Mouse (Mus musculus): ENCODE measurements around the gene Mapkapk3. TPM values are rescaled to one million over a fixed set of nuclear protein-coding genes. Genes with fewer than 3 reads are reported as not detected.

Gene Mapkapk3
- polyA plus RNA-seq, 1 experiment from 2014 or later, result 5.5 TPM

DNA sequence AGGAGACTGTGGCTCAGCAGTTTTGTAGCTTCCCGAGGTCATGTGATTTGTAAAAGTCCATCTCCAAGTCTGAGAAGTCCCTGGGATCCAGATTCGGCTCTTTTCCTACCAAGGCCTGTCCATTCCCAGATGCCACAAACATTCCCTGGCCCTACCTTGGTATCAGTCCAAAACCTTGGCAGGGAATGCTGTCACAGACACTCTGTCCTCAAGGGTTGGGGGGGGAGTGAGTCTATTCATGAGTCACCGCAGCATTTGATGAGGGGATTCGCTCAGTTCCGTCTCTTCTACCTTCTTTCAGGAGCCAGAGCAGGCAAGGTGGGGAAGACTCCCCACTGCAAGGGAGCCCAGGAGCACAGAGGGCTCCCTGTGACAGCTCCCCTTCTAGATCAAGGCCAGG, 14.0 kb downstream of the Mapkapk3 start:
- Histone ChIP-seq H3K36me3 (no peaks in the 10 kb centered on the region), H3K9me3 (no peaks in the 10 kb centered on the region), H3K4me2 (no peak overlapping the region), H3K4me3 (replicated peaks) (no peak overlapping the region), H3K4me1 (replicated peaks) (peaks cover 23% of the 10 kb centered on the region), H3K27me3 (no peaks in the 10 kb centered on the region), H3K27ac (no peak overlapping the region), H3K9ac (replicated peaks) (no peak overlapping the region)
- whole genome bisulfite sequencing, result 89% methylated on average over 5 of the region's 5 CpGs
- ATAC-seq (ENCODE audit: insufficient number of reproducible peaks, insufficient read depth, low FRiP score, low TSS enrichment, low read depth), result no peak

DNA sequence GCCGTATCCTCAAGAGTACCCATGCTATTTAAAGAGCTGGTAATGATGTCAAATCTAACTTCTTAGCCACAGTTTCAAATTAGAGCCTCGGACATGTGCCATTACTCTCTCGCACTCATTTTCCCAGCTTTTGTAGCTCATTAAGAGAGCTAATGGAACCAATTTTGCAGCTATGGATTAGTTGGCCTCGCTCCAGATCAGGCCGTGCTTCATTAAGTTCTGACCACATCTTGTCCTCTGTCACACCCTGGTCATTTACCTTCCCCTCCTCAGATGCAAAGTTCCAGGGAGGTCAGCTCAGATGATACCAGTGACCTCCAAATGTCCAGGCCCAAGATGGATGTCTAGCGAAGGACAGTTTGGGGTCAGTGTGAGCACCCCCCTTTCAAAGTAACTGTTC, 14.9 kb downstream of the Mapkapk3 start:
- WGBS, result 42% methylated on average over 6 of the region's 6 CpGs
- Histone ChIP-seq H3K27ac (no peak overlapping the region), H3K27me3 (no peaks in the 10 kb centered on the region), H3K9ac (replicated peaks) (no peak overlapping the region), H3K36me3 (no peaks in the 10 kb centered on the region), H3K4me3 (replicated peaks) (no peak overlapping the region), H3K4me1 (replicated peaks) (peaks cover 15% of the 10 kb centered on the region), H3K9me3 (no peaks in the 10 kb centered on the region), H3K4me2 (no peak overlapping the region)
- no peak for ATAC-seq (ENCODE audit: insufficient number of reproducible peaks, insufficient read depth, low FRiP score, low TSS enrichment, low read depth)

DNA sequence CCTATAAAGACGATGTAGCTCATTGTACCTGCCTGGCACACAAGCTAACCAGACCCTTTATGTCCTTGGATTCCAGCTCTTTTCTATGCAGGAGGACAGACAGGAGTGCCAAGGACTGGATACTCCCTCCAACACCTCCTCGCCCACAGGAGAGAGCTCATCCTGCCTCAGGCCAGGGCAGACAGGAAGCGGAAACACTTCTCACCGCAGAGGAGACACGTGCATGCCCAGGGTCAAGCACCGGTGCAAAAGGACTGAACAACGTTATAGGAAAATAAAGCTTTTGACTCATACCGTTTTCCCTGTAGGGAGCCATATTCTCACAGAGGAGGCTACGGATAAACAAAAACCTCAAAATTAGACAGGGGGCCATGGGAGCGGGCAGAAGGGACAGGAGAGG, 16.5 kb downstream of the Mapkapk3 start:
- Histone ChIP-seq H3K27ac (no peak overlapping the region), H3K36me3 (no peaks in the 10 kb centered on the region), H3K4me1 (replicated peaks) (peaks cover 5% of the 10 kb centered on the region; the same call in 1 of the 2 replicates), H3K4me3 (replicated peaks) (no peak overlapping the region), H3K4me2 (no peak overlapping the region), H3K9ac (replicated peaks) (no peak overlapping the region), H3K27me3 (no peaks in the 10 kb centered on the region), H3K9me3 (no peaks in the 10 kb centered on the region)
- ATAC-seq (ENCODE audit: insufficient number of reproducible peaks, insufficient read depth, low FRiP score, low TSS enrichment, low read depth), result no peak
- WGBS, result 74% methylated on average over 10 of the region's 10 CpGs

DNA sequence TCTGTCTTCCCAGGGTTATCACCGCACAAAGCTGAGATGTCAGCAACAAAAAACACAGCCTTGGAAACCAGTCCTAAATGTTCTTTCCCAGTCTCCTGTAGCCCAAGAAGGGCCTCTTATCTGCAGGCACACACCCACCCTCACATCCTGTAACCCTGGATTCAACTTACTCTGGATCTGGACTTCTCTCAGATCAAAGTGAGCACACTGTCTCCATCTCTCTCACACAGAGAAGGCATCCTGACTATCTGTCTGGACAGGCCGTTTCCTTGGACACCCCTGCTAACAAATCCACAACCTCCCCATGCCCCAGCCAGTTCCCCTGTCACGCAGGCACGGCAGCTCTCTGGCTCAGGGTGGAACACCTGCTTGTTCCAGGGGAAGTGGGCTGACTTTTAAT, 17.4 kb downstream of the Mapkapk3 start:
- no peak for ATAC-seq (ENCODE audit: insufficient number of reproducible peaks, insufficient read depth, low FRiP score, low TSS enrichment, low read depth)
- Histone ChIP-seq H3K9ac (replicated peaks) (no peak overlapping the region), H3K4me3 (replicated peaks) (no peak overlapping the region), H3K27me3 (no peaks in the 10 kb centered on the region), H3K4me1 (replicated peaks) (peaks cover 5% of the 10 kb centered on the region; the same call in 1 of the 2 replicates), H3K36me3 (no peaks in the 10 kb centered on the region), H3K9me3 (no peaks in the 10 kb centered on the region), H3K4me2 (no peak overlapping the region), H3K27ac (no peak overlapping the region)
- WGBS, result 55% methylated on average over 4 of the region's 4 CpGs

DNA sequence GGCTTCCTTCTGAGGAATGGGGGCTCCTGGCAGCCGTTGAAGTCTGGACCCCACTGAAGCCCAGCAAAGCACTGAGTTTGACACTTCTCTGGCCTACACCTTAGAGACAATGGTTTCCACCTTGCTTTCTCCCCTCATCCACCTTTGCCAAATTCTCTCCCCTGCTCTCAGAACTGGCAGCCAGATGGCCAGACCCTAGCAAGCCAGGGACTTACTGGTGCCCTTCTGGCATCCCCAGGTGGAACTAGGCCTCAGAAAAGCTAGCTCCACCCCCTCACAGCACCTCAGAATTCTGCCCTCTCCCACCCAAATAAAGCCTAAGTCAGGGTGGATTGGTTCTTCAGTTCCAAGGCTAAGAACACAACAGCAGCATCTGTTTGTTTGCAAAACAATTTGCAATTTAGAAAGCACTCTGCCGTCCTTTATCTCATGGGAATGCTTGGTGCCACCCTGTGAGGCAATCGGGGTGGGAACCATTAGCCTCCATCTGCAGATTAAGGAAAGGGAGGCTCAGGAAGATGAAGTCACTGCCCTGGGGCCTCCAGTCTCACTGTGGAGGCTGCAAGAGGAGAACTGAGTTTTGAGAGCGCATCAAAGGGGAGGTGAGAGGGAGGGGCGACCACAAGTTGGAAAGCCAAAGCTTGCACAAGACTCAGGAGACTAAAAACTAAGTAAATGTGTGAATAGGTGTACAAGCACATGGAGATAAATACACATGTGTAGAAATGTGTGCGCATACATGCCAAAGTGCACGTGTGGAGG, 18.3 kb downstream of the Mapkapk3 start:
- Histone ChIP-seq H3K4me2 (no peak overlapping the region), H3K27ac (no peak overlapping the region), H3K9me3 (no peaks in the 10 kb centered on the region), H3K36me3 (no peaks in the 10 kb centered on the region), H3K4me3 (replicated peaks) (no peak overlapping the region), H3K4me1 (replicated peaks) (peaks cover 5% of the 10 kb centered on the region; the same call in 1 of the 2 replicates), H3K27me3 (no peaks in the 10 kb centered on the region), H3K9ac (replicated peaks) (no peak overlapping the region)
- WGBS, result 74% methylated on average over 7 of the region's 7 CpGs
- ATAC-seq (ENCODE audit: insufficient number of reproducible peaks, insufficient read depth, low FRiP score, low TSS enrichment, low read depth), result no peak

DNA sequence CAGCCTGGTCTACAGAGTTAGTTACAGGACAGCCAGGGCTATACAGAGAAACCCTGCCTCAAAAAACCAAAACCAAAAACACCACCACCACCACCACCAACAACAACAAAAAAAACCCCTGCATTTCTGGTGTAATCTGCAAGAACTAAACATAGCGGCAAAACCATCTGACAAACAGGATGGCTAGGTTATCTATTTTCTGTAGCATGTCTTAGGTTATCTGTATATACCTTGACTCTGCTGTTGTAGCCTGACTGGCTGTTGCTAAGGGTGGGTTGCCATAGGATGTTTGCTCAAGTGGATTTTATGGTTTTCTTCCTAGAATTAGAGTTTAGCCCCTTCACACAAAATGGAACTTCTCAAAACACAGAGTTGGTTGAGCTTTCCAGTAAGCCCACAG, 19.9 kb downstream of the Mapkapk3 start:
- Histone ChIP-seq H3K36me3 (no peaks in the 10 kb centered on the region), H3K27me3 (no peaks in the 10 kb centered on the region), H3K4me3 (replicated peaks) (no peak overlapping the region), H3K27ac (no peak overlapping the region), H3K9ac (replicated peaks) (no peak overlapping the region), H3K9me3 (no peaks in the 10 kb centered on the region), H3K4me2 (no peak overlapping the region), H3K4me1 (replicated peaks) (peaks cover 5% of the 10 kb centered on the region; the same call in 1 of the 2 replicates)
- WGBS, result 100% methylated on average over 1 of the region's 1 CpGs
- ATAC-seq (ENCODE audit: insufficient number of reproducible peaks, insufficient read depth, low FRiP score, low TSS enrichment, low read depth), result no peak

DNA sequence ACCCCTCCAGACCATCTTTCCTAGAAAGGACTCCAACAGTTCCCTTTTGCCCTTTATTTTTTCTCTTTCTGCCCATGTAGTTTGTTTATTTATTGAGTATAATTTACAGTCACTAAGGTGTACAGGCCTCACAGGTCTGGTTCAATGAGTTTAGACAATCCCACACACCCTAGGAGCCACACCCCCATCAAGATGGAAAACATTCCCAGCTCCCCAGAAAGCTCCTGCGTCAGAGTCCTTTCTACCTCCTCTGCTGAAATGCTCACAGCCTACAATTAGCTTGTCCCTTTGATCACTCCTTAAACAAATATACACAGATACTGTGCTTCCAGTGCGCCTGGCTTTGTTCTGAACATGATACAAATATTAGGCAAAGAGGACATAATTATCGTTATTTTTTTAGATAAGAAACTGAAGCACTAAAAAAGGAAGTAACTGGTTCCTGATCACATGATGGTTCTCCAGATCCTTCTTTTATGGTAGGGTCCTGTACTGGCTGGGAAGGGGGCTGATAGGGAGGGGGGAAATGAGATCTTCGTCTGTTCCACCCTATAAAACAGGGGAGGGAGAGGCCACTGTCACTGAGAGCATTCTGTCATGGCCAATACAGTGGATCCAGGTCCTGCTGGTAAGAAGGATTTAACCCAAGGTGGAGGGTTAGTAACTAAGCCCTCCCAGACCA, 21.8 kb downstream of the Mapkapk3 start:
- 25% methylated on average over 4 of the region's 4 CpGs for WGBS
- H3K27me3 ChIP-seq, result no peaks in the 10 kb centered on the region
- no peaks in the 10 kb centered on the region for H3K36me3 ChIP-seq
- H3K9me3 ChIP-seq, result no peaks in the 10 kb centered on the region
- H3K27ac ChIP-seq, result no peak overlapping the region
- H3K4me3 ChIP-seq (replicated peaks), result no peak overlapping the region
- H3K4me1 ChIP-seq (replicated peaks), result no peaks in the 10 kb centered on the region
- H3K4me2 ChIP-seq, result no peak overlapping the region
- no peak for ATAC-seq (ENCODE audit: insufficient number of reproducible peaks, insufficient read depth, low FRiP score, low TSS enrichment, low read depth)
- H3K9ac ChIP-seq (replicated peaks), result no peak overlapping the region

DNA sequence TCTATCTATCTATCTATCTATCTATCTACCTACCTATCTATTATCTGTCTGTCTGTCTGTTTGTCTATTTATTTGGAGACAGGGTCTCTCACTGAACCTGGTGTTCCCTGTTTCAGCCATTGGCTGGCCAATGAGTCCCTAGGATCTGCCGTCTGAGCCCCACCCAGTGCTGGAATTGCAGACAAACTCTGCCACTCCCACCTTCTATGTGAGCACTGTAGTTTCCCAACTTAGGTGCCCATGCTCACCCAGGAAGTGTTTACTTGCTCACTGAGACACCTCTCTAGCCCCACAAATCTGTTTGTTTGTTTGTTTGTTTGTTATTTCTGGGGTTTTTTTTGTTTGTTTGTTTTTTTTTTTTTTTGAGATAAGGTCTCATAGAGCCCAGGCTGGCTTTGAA, 22.6 kb downstream of the Mapkapk3 start:
- Histone ChIP-seq H3K27ac (no peak overlapping the region), H3K9ac (replicated peaks) (no peak overlapping the region), H3K4me3 (replicated peaks) (no peak overlapping the region), H3K27me3 (no peaks in the 10 kb centered on the region), H3K4me2 (no peak overlapping the region), H3K36me3 (no peaks in the 10 kb centered on the region), H3K4me1 (replicated peaks) (no peaks in the 10 kb centered on the region), H3K9me3 (no peaks in the 10 kb centered on the region)
- no peak for ATAC-seq (ENCODE audit: insufficient number of reproducible peaks, insufficient read depth, low FRiP score, low TSS enrichment, low read depth)
- 43% methylated on average over 1 of the region's 1 CpGs for WGBS

DNA sequence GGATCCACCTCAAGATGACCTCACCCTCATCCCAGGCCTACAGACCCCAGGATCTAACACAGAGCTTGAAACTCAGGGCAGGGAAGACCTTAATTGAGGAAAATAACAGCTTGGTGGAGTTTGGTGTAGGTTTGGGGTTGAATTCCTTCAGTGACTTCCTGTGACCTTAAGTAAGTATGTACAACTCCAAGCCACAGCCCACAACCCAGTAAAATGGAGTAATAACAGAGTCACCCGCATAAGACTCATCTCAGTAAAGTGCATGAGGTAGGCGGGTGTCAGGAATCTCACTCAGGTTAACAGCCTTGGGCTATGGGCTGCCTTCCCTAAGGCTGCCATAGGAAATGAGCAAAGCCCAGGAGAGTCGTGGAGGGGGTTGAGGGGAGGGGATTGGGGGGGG, 24.9 kb downstream of the Mapkapk3 start:
- 51% methylated on average over 3 of the region's 3 CpGs for WGBS
- ATAC-seq (ENCODE audit: insufficient number of reproducible peaks, insufficient read depth, low FRiP score, low TSS enrichment, low read depth), result no peak
- H3K36me3 ChIP-seq, result no peaks in the 10 kb centered on the region
- no peak overlapping the region for H3K4me2 ChIP-seq
- H3K4me3 ChIP-seq (replicated peaks), result no peak overlapping the region
- H3K9ac ChIP-seq (replicated peaks), result no peak overlapping the region
- H3K27me3 ChIP-seq, result no peaks in the 10 kb centered on the region
- no peak overlapping the region for H3K27ac ChIP-seq
- no peaks in the 10 kb centered on the region for H3K9me3 ChIP-seq
- H3K4me1 ChIP-seq (replicated peaks), result no peaks in the 10 kb centered on the region

DNA sequence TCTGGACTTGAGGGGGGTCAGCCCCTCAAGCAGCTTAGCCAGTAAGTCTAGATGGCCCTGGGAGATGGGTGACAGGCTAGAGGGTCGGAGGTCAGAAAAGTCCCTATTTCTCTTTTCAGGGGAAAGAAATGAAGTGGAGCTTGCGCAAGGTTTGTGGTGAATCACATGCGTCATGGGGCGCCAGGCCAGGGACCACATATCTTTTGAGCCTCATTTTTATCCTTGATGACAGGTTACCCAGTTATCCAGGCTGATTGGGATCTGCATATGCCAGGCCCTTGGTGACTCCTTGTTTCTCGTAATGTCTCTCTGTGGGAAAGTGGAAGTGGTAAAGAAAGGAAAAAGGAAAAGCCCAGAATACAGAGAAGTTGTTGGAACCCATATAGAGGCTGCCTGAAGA, 25.8 kb downstream of the Mapkapk3 start:
- Histone ChIP-seq H3K27me3 (no peaks in the 10 kb centered on the region), H3K36me3 (no peaks in the 10 kb centered on the region), H3K4me1 (replicated peaks) (no peaks in the 10 kb centered on the region), H3K4me2 (no peak overlapping the region), H3K9ac (replicated peaks) (no peak overlapping the region), H3K4me3 (replicated peaks) (no peak overlapping the region), H3K27ac (no peak overlapping the region), H3K9me3 (no peaks in the 10 kb centered on the region)
- no peak for ATAC-seq (ENCODE audit: insufficient number of reproducible peaks, insufficient read depth, low FRiP score, low TSS enrichment, low read depth)
- 87% methylated on average over 5 of the region's 5 CpGs for WGBS

DNA sequence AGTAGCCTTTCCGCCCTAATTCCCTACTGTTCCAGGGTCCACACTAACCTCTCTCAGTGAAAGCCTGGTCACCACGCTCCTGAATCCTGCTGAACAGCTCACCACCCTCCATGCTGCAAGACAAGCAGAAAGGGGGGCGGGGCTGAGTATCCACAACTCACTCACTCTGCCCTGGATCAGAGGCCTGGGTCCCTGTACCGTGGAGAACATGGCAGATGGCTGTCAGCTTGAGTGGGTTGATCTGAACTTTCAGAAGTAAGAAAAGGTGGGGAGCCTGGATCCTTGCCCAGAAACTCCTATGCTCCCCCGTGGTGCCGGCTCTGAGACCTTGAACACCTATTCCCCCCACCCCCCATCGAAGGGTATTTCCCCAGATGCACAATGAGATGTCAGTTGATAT, 27.3 kb downstream of the Mapkapk3 start:
- no peak overlapping the region for H3K27ac ChIP-seq
- H3K36me3 ChIP-seq, result no peaks in the 10 kb centered on the region
- H3K4me3 ChIP-seq (replicated peaks), result no peak overlapping the region
- H3K27me3 ChIP-seq, result no peaks in the 10 kb centered on the region
- H3K9me3 ChIP-seq, result no peaks in the 10 kb centered on the region
- H3K9ac ChIP-seq (replicated peaks), result no peak overlapping the region
- 76% methylated on average over 7 of the region's 7 CpGs for WGBS
- no peaks in the 10 kb centered on the region for H3K4me1 ChIP-seq (replicated peaks)
- no peak overlapping the region for H3K4me2 ChIP-seq
- no peak for ATAC-seq (ENCODE audit: insufficient number of reproducible peaks, insufficient read depth, low FRiP score, low TSS enrichment, low read depth)

DNA sequence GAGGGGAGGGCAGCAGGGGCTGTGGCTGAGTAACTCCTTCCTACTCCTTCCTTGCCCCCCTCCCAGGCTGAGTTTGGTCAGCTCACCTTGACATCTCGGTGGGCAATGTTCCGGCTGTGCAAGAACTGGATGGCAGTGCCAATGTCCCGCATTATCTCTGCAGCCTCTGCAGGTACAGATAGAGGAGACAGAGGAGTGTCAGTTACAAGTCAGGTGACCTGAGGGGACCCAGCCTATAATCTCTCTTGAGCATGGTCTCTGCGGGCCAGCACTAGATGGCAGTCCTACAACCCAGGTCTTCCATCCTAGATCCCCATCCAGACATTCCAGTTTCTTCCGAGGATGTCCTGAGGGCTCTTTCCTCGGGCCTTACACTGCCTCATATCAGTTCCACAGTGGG, 27.9 kb downstream of the Mapkapk3 start:
- ATAC-seq (ENCODE audit: insufficient number of reproducible peaks, insufficient read depth, low FRiP score, low TSS enrichment, low read depth), result no peak
- Histone ChIP-seq H3K4me2 (no peak overlapping the region), H3K4me3 (replicated peaks) (no peak overlapping the region), H3K9me3 (no peaks in the 10 kb centered on the region), H3K27me3 (no peaks in the 10 kb centered on the region), H3K4me1 (replicated peaks) (no peaks in the 10 kb centered on the region), H3K36me3 (no peaks in the 10 kb centered on the region), H3K27ac (no peak overlapping the region), H3K9ac (replicated peaks) (no peak overlapping the region)
- 70% methylated on average over 6 of the region's 6 CpGs for WGBS

Measured in limb, embryonic 12.5 days (tissue).